Mouse (Mus musculus) forebrain, postnatal 0 days (tissue): ENCODE data around the gene Ccdc28b. TPM values are rescaled to one million over a fixed set of nuclear protein-coding genes. Genes with fewer than 3 reads are reported as not detected.

Source experiments
- ATAC-seq: fragments of 200-750 bp; cut with Nextera tagmentation; 2 replicates; pipeline ENCODE4 v1.8.0; 2017; ENCODE audit warnings: mild to moderate bottlenecking, moderate library complexity
- DNase-seq: peaks from one replicate; pipeline ENCODE4 v3.0.0-alpha.2; 2015
- H3K27ac ChIP-seq: fragments of 300-500 bp; sonication (generic); 2 replicates; pipeline ENCODE4 v1.5.1; 2014; ENCODE audit warnings: low read depth, mild to moderate bottlenecking, antibody characterized with exemption, low read length, moderate library complexity, mixed read lengths
- H3K27me3 ChIP-seq: fragments of 300-500 bp; sonication (generic); 2 replicates; pipeline ENCODE4 v1.6.1; 2014; ENCODE audit warnings: mild to moderate bottlenecking, low read length, mixed read lengths; ENCODE audit not compliant: insufficient read depth
- H3K36me3 ChIP-seq: fragments of 300-500 bp; sonication (generic); 2 replicates; pipeline ENCODE4 v1.6.1; 2014; ENCODE audit warnings: mild to moderate bottlenecking, moderate library complexity; ENCODE audit not compliant: insufficient read depth
- H3K4me1 ChIP-seq: fragments of 300-500 bp; sonication (generic); 2 replicates; pipeline ENCODE4 v1.6.1; 2014; ENCODE audit warnings: antibody characterized with exemption; ENCODE audit not compliant: insufficient read depth
- H3K4me2 ChIP-seq: fragments of 300-500 bp; sonication (generic); 2 replicates; pipeline ENCODE4 v1.6.1; 2014; ENCODE audit warnings: low read depth, mild to moderate bottlenecking, moderate library complexity
- H3K4me3 ChIP-seq: fragments of 300-500 bp; sonication (generic); 2 replicates; pipeline ENCODE4 v1.5.1; 2014; ENCODE audit warnings: low read depth, low read length, mixed read lengths
- H3K9ac ChIP-seq: fragments of 300-500 bp; sonication (generic); 2 replicates; pipeline ENCODE4 v1.6.1; 2014; ENCODE audit warnings: mild to moderate bottlenecking
- H3K9me3 ChIP-seq: fragments of 300-500 bp; sonication (generic); 2 replicates; pipeline ENCODE4 v1.6.1; 2016; ENCODE audit warnings: low read length
- CTCF ChIP-seq: sonication (generic); IDR thresholded peaks from 2 replicates; pipeline ENCODE4 v1.5.1; 2016; ENCODE audit warnings: antibody characterized with exemption, control low read depth, low read depth
- WGBS: fragments of 180-500 bp; shearing (Covaris S2); extraction: QIAGEN DNeasy Blood & Tissue Kit; methylation state at CpG from one replicate; pipeline ENCODE4 v1.1.7; 2014; 5-methylcytosine and 5-hydroxymethylcytosine counted together
- polyA plus RNA-seq: library from polyadenylated mRNA; unstranded; fragments of >200 nt; fragmentation: Nextera tagmentation; extraction: Ambion mirVana; gene quantifications from 2 replicates; pipeline ENCODE4 v1.2.1, GENCODE M21; 2015
- total RNA-seq: library from RNA; depleted of rRNA; stranded (reverse); fragments of >200 nt; gene quantifications from 2 replicates; pipeline ENCODE4 v1.2.3, GENCODE M21; 2014

Ccdc28b gene
- total and polyA plus RNA-seq, 2 experiments from 2014 or later: 89.2 to 146 TPM

DNA sequence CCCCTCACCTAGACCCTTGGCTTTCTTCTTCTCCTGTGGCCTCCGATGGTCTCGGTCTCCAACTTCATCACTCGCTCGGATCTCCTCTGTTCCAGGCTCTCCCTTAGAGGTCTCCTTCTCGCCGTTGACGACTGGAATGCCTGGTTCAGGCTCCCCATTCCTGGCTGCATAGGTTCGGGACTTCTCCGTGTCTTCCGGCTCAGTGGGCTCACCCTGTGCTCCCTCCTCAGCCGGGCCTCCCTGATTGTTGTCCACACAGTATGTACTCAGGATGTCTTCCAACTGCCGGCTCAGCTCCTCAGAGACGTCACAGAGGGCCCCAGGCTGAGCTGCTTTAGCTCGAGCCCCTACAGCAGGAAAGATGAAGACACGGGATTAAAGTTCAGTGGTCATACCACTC, 15.5 kb upstream of the Ccdc28b start:
- Histone ChIP-seq H3K36me3 (peaks cover 32% of the 10 kb centered on the region), H3K4me3 (no peak overlapping the region), H3K9me3 (no peaks in the 10 kb centered on the region), H3K27me3 (no peaks in the 10 kb centered on the region), H3K9ac (no peak overlapping the region), H3K27ac (no peak overlapping the region), H3K4me1 (peaks cover 7% of the 10 kb centered on the region; the same call in 1 of the 2 replicates), H3K4me2 (peak overlapping the region; percentile 72; the same call in 1 of the 2 replicates)
- TF ChIP-seq CTCF: no peak
- 83% methylated on average over 15 of the region's 15 CpGs for WGBS
- no peak for DNase-seq
- ATAC-seq: no peak

- no peak overlapping the region for H3K4me3 ChIP-seq
These were observed 10.1 kb upstream of the Ccdc28b start for GRCm38 (mm10) chr4:129633852-129634251.

DNA sequence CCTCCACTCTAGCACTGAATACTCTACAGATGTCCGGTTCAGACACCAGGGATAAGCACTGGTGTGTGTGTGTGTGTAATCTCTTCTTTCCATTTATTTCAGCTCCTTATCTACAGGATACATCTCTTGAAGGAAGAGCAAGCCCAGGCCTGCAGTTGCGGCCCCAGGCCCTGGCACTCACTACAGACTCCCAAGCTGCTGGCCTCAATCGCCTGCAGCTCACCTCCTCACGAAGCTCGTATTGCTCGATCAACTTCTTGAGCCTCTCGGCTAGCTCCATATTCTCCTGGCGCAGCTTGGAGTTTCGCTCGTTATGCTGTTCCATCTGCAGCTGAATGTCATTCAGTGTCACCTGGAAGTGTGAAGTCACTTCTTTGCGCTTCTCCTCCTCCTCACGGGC, 8.1 kb upstream of the Ccdc28b start:
- Histone ChIP-seq H3K36me3 (peaks cover 86% of the 10 kb centered on the region), H3K4me1 (no peaks in the 10 kb centered on the region), H3K27me3 (no peaks in the 10 kb centered on the region), H3K4me2 (no peak overlapping the region), H3K4me3 (no peak overlapping the region), H3K9me3 (no peaks in the 10 kb centered on the region), H3K9ac (no peak overlapping the region), H3K27ac (no peak overlapping the region)
- 84% methylated on average over 12 of the region's 12 CpGs for WGBS
- no peak for DNase-seq
- no peak for ATAC-seq
- no peak for TF ChIP-seq CTCF

More at GRCm38 (mm10) chr4:129633852-129634251, 10.1 kb upstream of the Ccdc28b start:
- Histone ChIP-seq H3K4me2 (no peak overlapping the region), H3K27ac (no peak overlapping the region), H3K27me3 (no peaks in the 10 kb centered on the region), H3K4me1 (no peaks in the 10 kb centered on the region), H3K36me3 (peaks cover 82% of the 10 kb centered on the region), H3K9me3 (no peaks in the 10 kb centered on the region), H3K9ac (no peak overlapping the region)
- no peak for ATAC-seq
- no peak for TF ChIP-seq CTCF
- DNase-seq: no peak
- 96% methylated on average over 6 of the region's 6 CpGs for WGBS

DNA sequence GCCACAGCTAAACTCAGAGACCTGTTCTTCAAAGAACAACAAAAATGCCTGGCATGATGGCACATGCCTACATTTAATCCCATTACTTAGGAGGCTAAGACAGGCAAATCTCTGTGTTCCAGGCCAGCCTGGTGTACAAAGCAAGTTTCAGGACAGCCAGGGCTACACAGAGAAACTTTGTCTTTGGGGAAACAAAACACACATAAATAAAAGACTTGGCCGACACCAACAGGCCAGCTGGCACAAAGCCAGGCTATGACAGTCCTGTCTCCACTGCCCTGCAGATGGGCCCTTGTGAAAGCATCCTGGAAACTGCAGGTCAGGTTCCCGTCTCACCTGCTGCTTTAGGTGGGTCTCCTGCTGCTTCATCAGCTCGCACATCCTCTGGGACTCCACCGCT, 7.2 kb upstream of the Ccdc28b start:
- 59% methylated on average over 4 of the region's 4 CpGs for WGBS

DNA sequence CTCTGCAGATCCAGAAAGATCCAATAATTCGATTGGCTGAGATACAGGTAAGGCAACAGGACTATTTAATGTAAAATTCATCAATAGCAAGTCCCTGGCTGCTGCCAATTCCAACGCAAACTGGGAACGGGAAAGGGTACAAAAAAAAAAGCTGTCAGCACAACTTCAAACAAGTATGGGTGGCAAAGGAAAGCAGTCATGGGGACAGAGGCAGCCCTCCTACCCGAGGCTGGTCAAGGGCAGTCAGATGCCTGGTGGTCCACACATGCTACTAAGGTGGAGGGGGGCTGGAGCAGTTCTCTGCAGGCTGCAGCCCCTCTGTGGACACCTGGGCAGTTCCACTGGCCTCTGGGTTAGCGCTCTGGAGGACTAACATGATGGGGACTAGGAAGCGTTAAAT, 2.3 kb upstream of the Ccdc28b start:
- Histone ChIP-seq H3K36me3 (peaks cover 47% of the 10 kb centered on the region), H3K9ac (no peak overlapping the region), H3K27ac (no peak overlapping the region; the same call in 1 of the 2 replicates), H3K9me3 (no peaks in the 10 kb centered on the region), H3K27me3 (no peaks in the 10 kb centered on the region), H3K4me1 (peaks cover 21% of the 10 kb centered on the region), H3K4me2 (no peak overlapping the region), H3K4me3 (no peak overlapping the region)
- ATAC-seq (no peak), DNase-seq (no peak)
- TF ChIP-seq CTCF: no peak
- WGBS: 73% methylated on average over 6 of the region's 6 CpGs

More for the DNA sequence above, 7.2 kb upstream of the Ccdc28b start:
- ATAC-seq (no peak), DNase-seq (no peak)
- H3K36me3 ChIP-seq: peaks cover 85% of the 10 kb centered on the region
- H3K4me3 ChIP-seq: no peak overlapping the region
- no peak overlapping the region for H3K27ac ChIP-seq
- no peaks in the 10 kb centered on the region for H3K27me3 ChIP-seq
- H3K9ac ChIP-seq: no peak overlapping the region
- no peaks in the 10 kb centered on the region for H3K9me3 ChIP-seq
- H3K4me2 ChIP-seq: no peak overlapping the region
- H3K4me1 ChIP-seq: no peaks in the 10 kb centered on the region
- TF ChIP-seq CTCF: no peak

DNA sequence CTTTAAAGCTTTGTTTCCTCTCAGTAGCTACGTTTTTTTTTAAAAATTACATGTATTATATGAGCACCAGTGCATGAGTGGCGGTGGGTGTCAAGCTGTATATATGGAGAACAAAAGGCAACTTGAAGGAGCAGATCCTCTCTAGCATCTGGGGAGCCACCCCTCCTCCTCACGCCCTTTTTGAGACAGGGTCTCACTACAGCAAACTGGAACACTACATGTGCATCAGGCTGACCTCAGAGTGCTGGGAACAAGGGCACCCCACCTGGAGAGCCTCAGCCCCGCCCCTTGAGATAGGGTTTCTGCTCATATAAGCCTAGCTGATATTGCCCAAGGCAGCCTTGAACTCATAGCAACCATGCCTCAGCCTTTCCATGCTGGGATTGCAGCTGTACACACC, 1.7 kb upstream of the Ccdc28b start:
- DNase-seq (no peak), ATAC-seq (no peak)
- peaks cover 46% of the 10 kb centered on the region for H3K36me3 ChIP-seq
- no peak overlapping the region for H3K4me3 ChIP-seq
- no peaks in the 10 kb centered on the region for H3K9me3 ChIP-seq
- no peaks in the 10 kb centered on the region for H3K27me3 ChIP-seq
- H3K9ac ChIP-seq: peak overlapping the region; percentile 93
- no peak for TF ChIP-seq CTCF
- WGBS: 42% methylated on average over 4 of the region's 4 CpGs
- peak overlapping the region; percentile 88 for H3K4me2 ChIP-seq
- peaks cover 21% of the 10 kb centered on the region for H3K4me1 ChIP-seq
- peak overlapping the region; percentile 98 for H3K27ac ChIP-seq

GRCm38 (mm10) chr4:129625029-129625370, 1.3 kb upstream of the Ccdc28b start:
- Histone ChIP-seq H3K27ac (peak overlapping the region; percentile 98), H3K4me1 (peaks cover 21% of the 10 kb centered on the region), H3K4me3 (peak overlapping the region; percentile 66), H3K9me3 (no peaks in the 10 kb centered on the region), H3K9ac (peak overlapping the region; percentile 93), H3K4me2 (peak overlapping the region; percentile 88), H3K36me3 (peaks cover 41% of the 10 kb centered on the region), H3K27me3 (no peaks in the 10 kb centered on the region)
- ATAC-seq (peak; percentile 7), DNase-seq (peak; percentile 80)
- 0% methylated on average over 6 of the region's 6 CpGs for WGBS
- TF ChIP-seq CTCF: no peak
